Mouse (Mus musculus) cerebellum, adult 2 months (tissue): Measurements from ENCODE around the gene Zfp646.

Source experiments
- CTCF ChIP-seq: fragments of 200-500 bp; IDR thresholded peaks from 2 replicates; pipeline ENCODE4 v1.5.1; 2011; ENCODE audit warnings: low read depth, mild to moderate bottlenecking, control low read depth, low read length, moderate library complexity, borderline replicate concordance; ENCODE audit not compliant: insufficient read depth
- POLR2A ChIP-seq: fragments of 200-500 bp; IDR thresholded peaks from 2 replicates; pipeline ENCODE4 v1.6.1; 2011; ENCODE audit warnings: low read length, control low read depth, borderline replicate concordance; ENCODE audit not compliant: insufficient read depth

DNA sequence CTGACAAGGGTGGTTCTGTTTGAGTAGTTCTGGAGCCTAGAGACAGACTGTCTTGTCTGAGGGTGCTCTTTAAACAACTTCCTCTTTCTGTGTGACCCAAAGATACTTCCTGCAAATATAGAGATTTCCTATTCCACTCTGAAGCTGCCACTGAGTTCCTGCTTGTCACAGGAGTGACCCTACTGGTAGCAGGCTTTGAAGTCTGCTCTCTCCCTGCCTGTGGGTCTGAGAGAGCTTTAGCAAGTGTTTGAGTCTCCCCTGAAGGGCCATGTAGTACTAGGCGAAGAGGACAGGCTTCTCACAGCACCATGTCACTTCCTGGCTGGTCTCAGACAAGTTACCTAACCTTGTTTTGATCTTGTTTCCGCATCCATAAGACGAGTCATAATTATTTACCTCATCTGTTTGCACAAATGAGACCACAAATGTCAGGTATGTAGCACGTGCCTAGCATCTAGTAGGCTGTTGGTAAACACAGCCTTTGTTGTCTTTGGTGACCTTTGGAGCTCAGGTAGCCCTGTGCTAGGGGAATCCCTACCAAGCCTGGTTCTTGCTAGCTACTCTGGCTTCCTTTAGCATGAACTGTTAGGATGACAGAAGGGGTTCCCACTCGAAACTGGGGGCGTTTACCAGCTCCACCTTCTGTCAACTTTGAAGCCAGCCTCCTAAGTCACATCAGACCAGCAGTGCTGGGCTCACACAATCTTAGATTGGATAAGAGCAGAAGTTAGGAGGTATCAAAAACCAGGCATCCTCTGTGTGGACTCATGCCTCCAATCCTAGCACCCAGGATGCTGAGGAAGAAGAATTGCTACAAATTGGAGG, 46.6 kb downstream of the Zfp646 start:
- no peak for TF ChIP-seq POLR2A
- TF ChIP-seq CTCF: no peak
